Mouse (Mus musculus) retina, adult 2 months (tissue): Measurements from ENCODE around the gene Gm13278.
"Not testable (repeated sequence)": the region's sequence is repeated elsewhere in the genome, so short reads cannot be mapped to it uniquely, and the experiment has no call there.

Experiments used
- DNase-seq: peaks from one replicate; pipeline ENCODE4 v3.0.0-alpha.2; 2012; ENCODE audit warnings: low read depth, low spot score

Gene Gm13278

DNA sequence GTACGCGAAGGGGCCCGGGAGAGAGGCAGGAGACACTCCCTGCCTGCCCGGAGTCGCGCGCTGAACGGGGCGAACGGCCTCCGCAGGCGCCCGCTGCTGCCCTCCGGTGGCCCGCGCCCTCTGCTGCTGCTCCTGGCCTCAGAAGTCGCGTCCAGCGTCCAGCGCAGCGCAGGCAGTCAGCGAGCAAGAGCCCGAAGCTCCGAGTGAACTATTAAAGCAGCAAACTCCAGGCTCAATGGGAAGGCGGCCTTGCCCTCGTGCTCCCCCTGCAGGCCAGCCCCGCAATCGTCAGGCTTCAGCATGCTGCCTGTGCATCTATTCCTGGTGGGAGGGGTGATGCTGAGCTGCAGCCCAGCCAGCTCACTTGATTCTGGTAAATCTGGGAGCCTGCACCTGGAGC is at the start of gene Gm13278:
TSS of gene Gm13278 (plus strand) at position 301 of the 400 bp plus-strand sequence.
- not testable (repeated sequence) for DNase-seq

DNA sequence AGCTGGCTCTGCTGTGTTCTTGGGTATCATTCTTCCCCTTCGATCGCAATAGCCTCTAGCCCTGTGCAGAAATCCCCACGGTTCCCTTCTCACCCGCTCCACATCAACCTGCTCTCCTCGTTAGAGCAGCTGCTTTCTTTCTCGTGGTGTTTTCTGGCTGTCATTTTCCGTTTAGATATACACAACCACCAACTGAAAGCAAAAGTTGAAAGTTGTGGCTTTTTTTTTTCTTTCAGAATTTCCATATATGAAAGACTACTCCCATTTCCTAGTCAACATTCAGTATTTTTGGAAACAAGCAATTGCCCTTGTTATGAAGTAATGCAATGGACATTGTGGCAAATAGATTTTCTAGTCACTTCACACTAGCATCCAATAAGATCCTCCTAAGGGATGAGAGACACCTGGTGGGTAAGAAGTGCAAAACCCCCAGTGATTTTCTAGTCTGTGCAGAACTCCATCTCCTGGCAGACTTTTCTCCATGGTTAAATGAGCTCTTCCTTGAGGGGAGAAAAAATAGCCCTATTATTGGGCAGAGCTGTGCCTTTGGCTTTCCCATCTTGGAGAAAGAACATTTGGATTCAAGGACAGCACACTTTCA is 48.5 kb upstream of the Gm13278 start:
- no peak for DNase-seq

- no peak for DNase-seq
These were observed 47.1 kb upstream of the Gm13278 start for GRCm38 (mm10) chr4:88744207-88744606.

- DNase-seq, result no peak
These were observed 41.4 kb upstream of the Gm13278 start for GRCm38 (mm10) chr4:88749926-88750325.

DNA sequence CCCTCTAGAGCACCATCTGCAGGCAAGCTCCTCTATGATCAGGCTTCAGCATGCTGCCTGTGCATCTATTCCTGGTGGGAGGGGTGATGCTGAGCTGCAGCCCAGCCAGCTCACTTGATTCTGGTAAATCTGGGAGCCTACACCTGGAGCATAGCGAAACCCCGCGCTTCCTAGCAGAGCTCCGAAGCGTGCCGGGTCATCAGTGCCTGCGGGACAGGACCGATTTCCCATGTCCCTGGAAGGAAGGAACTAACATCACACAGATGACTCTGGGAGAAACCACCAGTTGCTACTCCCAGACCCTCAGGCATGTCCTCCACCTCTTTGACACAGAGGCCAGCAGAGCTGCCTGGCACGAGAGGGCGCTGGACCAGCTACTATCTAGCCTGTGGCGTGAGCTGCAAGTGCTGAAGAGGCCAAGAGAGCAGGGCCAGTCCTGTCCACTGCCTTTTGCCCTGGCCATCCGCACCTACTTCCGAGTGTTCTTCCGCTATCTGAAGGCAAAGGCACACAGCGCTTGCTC is 36.5 kb upstream of the Gm13278 start, which contains the start of gene Gm13271:
TSS of gene Gm13271 (plus strand) at position 51 of the 523 bp plus-strand sequence.
- DNase-seq, result not testable (repeated sequence)

GRCm38 (mm10) chr4:88756581-88757513 is 34.5 kb upstream of the Gm13278 start:
- DNase-seq, result not testable (repeated sequence)

DNA sequence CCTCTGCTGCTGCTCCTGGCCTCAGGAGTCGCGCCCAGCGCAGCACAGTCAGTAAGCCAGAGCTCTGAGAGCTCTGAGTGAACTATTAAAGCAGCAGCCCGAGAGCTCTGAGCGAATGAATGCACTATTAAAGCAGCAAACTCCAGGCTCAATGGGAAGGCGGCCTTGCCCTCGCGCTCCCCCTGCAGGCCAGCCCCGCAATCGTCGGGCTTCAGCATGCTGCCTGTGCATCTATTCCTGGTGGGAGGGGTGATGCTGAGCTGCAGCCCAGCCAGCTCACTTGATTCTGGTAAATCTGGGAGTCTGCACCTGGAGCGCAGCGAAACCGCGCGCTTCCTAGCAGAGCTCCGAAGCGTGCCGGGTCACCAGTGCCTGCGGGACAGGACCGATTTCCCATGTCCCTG is 33.7 kb upstream of the Gm13278 start:
- peak; percentile 60 for DNase-seq

- DNase-seq, result not testable (repeated sequence)
These were observed 32.6 kb upstream of the Gm13278 start for GRCm38 (mm10) chr4:88758751-88759150.

- DNase-seq, result not testable (repeated sequence)
These were observed 31.6 kb upstream of the Gm13278 start, which contains the start of gene Gm13283 for GRCm38 (mm10) chr4:88759610-88760268. Gm13283 (plus strand) TSS chr4:88760119.

DNA sequence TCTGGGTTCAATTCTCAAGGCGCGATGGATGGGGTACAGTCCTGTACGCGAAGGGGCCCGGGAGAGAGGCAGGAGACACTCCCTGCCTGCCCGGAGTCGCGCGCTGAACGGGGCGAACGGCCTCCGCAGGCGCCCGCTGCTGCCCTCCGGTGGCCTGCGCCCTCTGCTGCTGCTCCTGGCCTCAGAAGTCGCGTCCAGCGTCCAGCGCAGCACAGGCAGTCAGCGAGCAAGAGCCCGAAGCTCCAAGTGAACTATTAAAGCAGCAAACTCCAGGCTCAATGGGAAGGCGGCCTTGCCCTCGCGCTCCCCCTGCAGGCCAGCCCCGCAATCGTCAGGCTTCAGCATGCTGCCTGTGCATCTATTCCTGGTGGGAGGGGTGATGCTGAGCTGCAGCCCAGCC is 30.9 kb upstream of the Gm13278 start:
- peak; percentile 38 for DNase-seq

- not testable (repeated sequence) for DNase-seq
These were observed 29.6 kb upstream of the Gm13278 start for GRCm38 (mm10) chr4:88761776-88762175.

- not testable (repeated sequence) for DNase-seq
These were observed 29.0 kb upstream of the Gm13278 start for GRCm38 (mm10) chr4:88762341-88762740.

DNA sequence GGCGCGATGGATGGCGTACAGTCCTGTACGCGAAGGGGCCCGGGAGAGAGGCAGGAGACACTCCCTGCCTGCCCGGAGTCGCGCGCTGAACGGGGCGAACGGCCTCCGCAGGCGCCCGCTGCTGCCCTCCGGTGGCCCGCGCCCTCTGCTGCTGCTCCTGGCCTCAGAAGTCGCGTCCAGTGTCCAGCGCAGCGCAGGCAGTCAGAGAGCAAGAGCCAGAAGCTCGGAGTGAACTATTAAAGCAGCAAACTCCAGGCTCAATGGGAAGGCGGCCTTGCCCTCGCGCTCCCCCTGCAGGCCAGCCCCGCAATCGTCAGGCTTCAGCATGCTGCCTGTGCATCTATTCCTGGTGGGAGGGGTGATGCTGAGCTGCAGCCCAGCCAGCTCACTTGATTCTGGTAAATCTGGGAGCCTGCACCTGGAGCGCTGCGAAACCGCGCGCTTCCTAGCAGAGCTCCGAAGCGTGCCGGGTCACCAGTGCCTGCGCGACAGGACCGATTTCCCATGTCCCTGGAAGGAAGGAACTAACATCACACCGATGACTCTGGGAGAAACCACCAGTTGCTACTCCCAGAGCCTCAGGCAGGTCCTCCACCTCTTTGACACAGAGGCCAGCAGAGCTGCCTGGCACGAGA is 27.8 kb upstream of the Gm13278 start:
- DNase-seq, result peak; percentile 16

- not testable (repeated sequence) for DNase-seq
These were observed 17.8 kb upstream of the Gm13278 start, which contains the start of gene Gm13290 for GRCm38 (mm10) chr4:88773534-88773933. Gm13290 (plus strand) TSS chr4:88773834.

DNA sequence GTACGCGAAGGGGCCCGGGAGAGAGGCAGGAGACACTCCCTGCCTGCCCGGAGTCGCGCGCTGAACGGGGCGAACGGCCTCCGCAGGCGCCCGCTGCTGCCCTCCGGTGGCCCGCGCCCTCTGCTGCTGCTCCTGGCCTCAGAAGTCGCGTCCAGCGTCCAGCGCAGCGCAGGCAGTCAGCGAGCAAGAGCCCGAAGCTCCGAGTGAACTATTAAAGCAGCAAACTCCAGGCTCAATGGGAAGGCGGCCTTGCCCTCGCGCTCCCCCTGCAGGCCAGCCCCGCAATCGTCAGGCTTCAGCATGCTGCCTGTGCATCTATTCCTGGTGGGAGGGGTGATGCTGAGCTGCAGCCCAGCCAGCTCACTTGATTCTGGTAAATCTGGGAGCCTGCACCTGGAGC is 14.7 kb upstream of the Gm13278 start, which contains the start of gene Gm13289:
TSS of gene Gm13289 (plus strand) at position 301 of the 400 bp plus-strand sequence.
- DNase-seq, result not testable (repeated sequence)

DNA sequence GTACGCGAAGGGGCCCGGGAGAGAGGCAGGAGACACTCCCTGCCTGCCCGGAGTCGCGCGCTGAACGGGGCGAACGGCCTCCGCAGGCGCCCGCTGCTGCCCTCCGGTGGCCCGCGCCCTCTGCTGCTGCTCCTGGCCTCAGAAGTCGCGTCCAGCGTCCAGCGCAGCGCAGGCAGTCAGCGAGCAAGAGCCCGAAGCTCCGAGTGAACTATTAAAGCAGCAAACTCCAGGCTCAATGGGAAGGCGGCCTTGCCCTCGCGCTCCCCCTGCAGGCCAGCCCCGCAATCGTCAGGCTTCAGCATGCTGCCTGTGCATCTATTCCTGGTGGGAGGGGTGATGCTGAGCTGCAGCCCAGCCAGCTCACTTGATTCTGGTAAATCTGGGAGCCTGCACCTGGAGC is 11.8 kb upstream of the Gm13278 start, which contains the start of gene Gm13272:
TSS of gene Gm13272 (plus strand) at position 301 of the 400 bp plus-strand sequence.
- DNase-seq, result not testable (repeated sequence)

DNA sequence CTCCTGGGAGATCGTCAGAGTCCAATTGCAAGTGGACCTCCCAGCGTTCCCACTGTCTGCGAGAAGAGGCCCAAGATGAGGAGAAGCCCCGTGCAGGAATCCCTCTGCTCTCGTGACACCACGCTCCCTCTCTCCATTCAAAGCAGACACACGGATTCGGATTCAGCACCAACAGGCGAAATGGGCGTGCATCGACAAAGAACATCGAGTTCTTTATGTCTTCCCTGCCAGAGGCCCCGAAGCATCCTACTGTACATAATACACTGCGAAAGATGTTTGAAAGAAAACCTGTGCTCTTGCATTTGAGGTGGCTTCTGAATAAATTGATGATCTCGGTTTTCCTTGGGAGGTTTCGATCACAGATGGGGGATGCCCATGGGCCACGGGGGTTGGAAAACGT is 11.0 kb upstream of the Gm13278 start:
- not testable (repeated sequence) for DNase-seq

DNA sequence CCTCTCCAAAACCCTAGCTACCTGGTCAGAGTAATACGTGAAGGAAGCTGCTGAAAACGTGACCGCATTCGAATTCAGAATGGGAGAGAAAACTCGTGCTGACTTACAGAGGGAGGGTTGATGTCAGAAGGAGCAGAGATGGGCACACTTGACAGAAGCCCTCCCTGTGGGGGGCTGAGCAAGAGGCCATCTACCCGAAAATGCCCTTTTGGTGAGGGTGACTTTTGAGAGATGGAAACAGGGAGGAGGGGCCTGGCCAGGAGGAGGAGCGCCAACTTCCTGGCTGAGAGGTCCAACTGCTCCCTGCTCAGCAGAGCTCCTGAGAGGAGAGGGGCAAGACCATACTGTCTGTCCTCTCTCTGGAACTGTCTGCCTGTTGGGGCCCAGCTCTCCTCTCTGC is 9.5 kb upstream of the Gm13278 start, which contains the start of gene Ifnz:
TSS of gene Ifnz (plus strand) at position 301 of the 400 bp plus-strand sequence.
- not testable (repeated sequence) for DNase-seq

GRCm38 (mm10) chr4:88782335-88782734 is 9.0 kb upstream of the Gm13278 start:
- DNase-seq, result not testable (repeated sequence)

GRCm38 (mm10) chr4:88785409-88785808 is 5.9 kb upstream of the Gm13278 start, which contains the start of gene Gm13276:
Gm13276 (plus strand) TSS chr4:88785709.
- not testable (repeated sequence) for DNase-seq

DNA sequence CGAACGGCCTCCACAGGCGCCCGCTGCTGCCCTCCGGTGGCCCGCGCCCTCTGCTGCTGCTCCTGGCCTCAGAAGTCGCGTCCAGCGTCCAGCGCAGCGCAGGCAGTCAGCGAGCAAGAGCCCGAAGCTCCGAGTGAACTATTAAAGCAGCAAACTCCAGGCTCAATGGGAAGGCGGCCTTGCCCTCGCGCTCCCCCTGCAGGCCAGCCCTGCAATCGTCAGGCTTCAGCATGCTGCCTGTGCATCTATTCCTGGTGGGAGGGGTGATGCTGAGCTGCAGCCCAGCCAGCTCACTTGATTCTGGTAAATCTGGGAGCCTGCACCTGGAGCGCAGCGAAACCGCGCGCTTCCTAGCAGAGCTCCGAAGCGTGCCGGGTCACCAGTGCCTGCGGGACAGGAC is 2.9 kb upstream of the Gm13278 start, which contains the start of gene Gm13277:
TSS of gene Gm13277 (plus strand) at position 231 of the 400 bp plus-strand sequence.
- not testable (repeated sequence) for DNase-seq
